Mouse (Mus musculus) megakaryocyte, adult 5-6 weeks (primary cell): Measurements from ENCODE around the gene Pkp4. TPM values are rescaled to one million over a fixed set of nuclear protein-coding genes. Genes with fewer than 3 reads are reported as not detected.

ENCODE experiments used
- ATAC-seq: 2 replicates; pipeline ENCODE4 v1.8.0; 2016; ENCODE audit warnings: mild to moderate bottlenecking, inconsistent platforms; ENCODE audit not compliant: poor library complexity, severe bottlenecking
- total RNA-seq, 2 experiments: library from RNA; stranded (forward) in 1 of 2; stranded (reverse) in 1 of 2; fragments of 153-499, 151-499 nt in 1 of 2; fragments of 221-1000, 200-1000 nt in 1 of 2; gene quantifications; 2 replicates each; pipeline versions ENCODE4 v1.2.3 to v1.2.4; 2015 to 2017

Gene Pkp4
- total RNA-seq (2015) (10.6 and 17.0 TPM in 2 replicates), total RNA-seq (2017) (9.6 and 12.7 TPM in 2 replicates)

DNA sequence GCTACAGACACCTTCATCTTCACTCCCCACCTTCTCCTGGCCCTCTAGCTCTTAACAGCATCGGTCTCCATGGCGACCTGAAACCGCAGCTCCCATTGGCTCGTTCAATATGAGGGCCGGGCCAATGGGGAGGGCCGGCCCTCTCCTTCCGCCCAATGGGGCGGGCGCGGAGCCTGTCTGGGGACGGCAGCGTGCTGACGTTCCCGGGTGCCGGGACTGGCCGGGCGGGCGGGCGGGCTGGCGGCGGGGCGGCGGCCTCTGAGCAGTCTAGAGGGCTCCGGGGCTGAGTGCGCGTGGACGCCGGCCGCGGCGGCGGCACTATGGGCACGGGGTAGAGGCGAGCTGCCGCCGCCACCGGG is at the start of gene Pkp4, which contains the start of gene Ccdc148:
Gene Pkp4 (plus strand): TSS at position 246 of the 359 bp plus-strand sequence.
Gene Ccdc148 (minus strand): TSS at position 79 of the 359 bp plus-strand sequence.
- ATAC-seq, result peak; percentile 97

DNA sequence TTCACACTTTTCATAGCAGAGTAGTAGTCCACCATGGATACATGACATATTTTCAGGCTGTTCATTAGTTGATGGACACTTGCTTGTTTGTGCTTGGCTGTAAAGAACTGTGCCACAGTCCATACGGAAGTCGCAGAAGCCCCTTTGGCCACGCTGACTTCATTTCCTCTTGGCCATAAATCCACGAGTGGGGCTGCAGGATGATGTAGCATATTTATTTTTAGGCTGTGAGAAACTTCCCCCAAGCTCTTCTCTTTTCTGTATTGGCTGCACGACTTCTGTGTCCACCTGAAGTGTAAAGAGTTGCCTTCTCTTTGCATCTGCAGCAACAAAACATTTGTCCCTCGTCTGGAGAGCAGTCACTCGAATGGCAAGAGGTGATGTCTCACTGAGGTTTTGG is 31.6 kb upstream of the Pkp4 start:
- ATAC-seq, result peak; percentile 69

DNA sequence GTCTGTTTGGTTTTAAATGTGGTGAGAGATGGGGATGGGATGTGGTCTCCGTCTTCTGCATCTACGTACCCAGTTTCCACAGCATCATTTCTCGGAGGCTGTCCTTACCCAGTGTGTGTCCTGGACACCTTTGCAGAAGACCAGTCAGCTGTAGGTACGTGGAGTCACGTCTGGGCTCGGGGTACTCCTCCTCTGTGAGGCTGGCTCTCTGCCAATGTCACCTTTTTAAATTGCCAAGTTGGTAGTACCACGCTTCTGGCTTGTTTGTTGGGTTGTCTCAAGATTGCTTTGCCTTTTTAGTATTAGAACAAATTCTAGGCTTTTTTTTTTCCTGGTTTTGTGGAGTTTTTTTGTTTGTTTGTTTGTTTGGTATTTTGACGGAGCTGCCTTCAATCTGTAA is 30.8 kb upstream of the Pkp4 start:
- ATAC-seq, result no peak

DNA sequence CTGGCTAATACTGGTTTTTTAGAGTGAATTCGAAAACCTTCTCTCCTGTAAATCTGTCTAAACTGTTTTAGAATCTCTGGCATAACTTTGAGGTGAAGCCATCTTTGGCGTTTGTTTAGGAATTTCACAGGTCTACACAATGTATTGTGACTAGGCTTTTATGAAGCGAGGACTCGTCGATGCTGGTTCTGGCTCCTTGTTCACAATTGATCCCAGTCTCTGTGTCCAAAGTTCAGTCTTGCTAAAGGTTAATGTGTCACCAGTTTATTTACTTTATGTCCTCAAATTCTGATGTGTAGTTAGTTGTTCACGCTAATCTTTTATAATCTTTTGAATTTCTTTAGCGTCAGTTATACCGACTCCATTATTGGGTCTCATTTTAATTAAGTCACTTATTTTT is 29.6 kb upstream of the Pkp4 start:
- no peak for ATAC-seq

DNA sequence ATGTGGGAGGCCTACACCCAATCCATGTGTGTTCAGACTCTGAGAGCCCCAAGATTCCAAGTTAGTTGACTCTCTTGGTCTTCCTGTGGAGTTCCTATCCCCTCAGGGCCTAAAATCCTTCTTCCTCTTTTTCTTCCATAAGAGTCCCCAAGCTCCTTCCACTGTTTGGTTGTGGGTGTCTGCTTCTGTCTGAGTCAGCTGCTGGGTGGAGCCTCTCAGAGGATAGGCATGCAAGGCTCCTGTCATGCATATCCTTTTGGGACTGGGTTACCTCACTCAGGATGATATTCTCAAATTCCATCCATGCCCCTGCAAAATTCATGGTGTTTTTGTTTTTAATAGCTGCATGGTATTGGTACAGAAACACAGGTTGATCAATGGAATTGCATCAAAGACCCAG is 5.2 kb upstream of the Pkp4 start:
- no peak for ATAC-seq

DNA sequence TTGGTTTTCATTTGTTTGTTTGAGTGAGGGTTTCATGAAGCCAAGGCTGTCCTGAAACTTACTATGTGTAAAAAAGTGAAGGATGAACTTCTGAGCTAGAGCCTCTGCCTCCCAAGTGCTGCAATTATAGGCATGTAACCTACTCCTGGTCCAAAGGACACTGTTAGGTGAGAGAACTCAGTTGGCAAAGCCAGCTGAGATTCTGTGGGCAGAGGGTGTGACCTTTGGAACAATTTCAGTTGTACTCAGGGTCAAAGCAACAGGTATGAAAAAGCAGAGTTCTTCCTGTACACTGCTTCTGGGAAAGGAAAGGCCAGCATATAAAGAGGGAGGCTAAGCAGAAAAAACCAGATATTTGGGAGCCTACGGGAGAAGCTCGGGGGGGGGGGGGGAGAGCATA is 2.5 kb upstream of the Pkp4 start:
- ATAC-seq, result no peak

DNA sequence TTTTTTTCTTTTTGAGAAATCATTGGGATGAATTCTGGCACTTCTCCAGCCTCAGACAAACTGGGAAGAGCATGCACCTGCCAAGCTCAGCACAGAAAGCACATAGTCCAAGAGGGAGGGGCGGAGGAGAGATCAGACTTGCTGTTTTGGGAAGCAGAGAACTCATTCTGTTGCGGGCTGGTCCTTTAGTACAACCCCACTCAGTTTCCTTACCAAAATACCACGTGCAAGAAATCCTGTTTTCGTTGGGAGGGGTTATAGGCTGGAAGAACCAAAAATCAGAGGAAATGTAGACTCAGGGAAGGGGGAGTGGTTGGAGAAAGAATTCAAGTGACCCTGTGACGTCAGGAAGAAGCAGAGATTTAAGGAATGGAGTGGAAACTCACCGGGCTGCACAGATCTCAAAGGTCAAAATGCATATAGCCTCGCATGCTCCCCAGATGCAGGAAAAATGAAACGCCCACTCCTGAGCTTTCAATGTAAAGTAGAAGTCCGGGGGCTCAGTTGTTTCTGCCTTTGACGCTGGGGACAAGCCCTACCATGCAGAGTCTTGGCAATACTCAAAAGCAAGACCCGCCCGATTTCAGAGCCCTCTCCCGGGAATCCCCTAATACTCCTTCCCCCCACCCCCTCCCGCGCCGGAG is 567 bp upstream of the Pkp4 start:
- ATAC-seq, result no peak; the same call in 1 of the 2 replicates

DNA sequence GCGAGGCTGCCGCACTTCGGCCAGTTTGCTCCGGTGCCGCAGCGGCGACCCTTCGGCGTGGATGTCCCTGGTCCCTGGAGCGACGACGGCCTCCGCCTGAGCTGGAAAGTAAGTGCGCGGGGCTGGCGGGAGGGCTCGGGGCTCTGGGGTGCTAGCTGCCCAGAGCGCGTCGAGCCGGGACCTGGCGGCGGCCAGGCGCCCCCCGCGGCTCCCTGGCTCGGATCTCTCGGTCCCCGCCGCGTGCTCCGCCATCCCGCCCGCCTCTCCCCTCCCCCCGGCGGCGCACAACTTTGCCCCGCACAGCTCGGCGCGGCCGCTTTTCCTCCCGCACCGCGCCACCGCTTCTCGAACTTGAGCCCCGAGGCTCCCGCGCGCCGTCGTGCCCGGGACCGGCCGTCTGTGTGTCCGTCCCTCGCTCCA is 381 bp downstream of the Pkp4 start:
- no peak for ATAC-seq

DNA sequence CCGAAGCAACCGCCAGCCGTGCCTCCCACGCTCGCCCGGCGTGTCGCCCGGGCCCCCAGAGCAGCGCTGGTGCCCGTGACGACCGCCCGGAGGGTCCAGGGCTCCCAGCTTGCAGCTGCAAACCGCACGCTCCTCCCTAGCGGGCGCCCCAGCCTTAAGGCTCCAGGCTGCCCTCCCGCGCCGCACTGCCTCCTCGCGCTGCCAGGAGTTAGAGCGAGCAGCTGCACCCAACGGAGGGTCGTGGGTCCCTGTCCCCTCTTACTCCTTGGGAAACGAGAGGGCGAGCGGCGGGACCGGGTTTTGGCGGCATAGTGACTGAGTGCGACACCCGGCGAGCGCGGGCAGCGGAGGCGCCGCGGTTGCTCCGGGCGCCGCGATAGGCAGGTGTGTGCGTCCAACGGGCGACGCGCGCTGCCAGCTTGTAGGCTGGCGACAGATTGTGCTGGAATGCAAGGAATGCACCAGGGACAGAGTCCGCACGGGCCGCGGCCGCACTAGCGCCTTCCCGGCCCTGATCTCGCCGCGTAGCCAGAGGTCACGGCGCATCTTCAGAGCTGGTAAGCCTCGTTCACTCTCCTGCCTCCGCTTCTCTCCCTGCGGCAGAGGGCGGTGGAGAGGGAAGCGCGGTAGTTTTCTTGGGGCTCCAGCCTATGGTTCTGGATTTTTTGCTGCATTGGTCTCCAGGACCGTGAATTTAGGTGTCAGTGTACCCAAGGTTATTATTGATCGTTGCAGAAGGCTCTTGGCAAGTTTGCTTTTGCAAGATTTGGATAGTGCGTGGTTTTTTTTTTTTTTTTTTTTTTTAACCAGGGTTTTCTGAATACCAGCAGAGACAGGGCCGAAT is 1.0 kb downstream of the Pkp4 start:
- ATAC-seq, result peak; percentile 45

DNA sequence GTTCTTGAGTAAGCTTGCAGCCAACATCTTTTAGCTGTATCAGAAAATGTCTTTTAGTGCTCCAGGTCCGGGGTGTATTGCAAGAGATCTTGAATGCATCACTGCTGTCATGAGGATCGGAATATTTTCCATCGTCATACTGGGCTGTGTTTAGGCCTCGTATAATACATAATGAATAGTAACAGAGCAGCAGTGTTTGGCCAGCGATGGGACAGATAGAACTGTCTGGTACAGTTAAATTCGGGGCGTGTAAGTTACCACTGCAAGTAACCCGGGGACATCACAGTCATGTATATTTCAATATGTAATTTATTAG is 1.6 kb downstream of the Pkp4 start:
- ATAC-seq, result no peak

DNA sequence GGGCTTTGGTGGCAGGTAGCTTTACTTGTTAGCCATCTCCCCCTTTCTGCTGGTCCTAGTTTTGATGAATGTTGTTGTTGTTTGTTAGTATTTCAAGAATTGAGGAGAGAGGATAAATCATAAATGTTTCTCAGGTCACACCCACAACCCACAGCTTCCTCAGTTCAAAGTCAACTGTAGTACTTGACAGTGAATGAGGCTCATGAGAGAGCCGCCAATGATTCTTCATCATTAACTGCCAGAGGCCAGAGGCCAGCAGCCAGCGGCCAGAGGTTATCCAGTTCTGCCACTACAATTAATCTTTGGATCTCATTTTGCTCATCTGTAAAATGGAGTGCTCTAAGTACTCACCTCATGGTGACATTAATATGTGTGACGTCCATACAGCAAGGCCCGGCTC is 6.3 kb downstream of the Pkp4 start:
- peak; percentile 43; the same call in 1 of the 2 replicates for ATAC-seq

DNA sequence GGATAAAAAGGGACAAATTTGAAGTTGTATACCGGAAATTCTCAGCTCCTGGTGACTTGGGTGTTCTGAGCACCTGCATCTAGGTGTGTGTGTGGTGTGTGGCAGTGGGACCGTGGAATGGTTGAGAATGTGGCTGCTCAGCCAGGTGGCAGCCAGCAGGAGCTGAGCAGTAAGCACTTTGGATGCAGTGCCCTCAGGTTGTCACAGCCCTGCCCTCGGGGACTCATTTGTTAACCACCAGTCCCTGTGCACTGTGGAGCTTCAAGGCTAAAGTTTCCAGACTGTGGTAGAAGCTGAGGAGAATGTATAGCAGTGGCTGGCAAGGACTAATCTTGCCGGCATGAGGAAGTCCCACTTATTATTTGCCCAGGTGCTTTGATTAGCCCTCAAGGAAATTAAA is 7.2 kb downstream of the Pkp4 start:
- no peak for ATAC-seq

DNA sequence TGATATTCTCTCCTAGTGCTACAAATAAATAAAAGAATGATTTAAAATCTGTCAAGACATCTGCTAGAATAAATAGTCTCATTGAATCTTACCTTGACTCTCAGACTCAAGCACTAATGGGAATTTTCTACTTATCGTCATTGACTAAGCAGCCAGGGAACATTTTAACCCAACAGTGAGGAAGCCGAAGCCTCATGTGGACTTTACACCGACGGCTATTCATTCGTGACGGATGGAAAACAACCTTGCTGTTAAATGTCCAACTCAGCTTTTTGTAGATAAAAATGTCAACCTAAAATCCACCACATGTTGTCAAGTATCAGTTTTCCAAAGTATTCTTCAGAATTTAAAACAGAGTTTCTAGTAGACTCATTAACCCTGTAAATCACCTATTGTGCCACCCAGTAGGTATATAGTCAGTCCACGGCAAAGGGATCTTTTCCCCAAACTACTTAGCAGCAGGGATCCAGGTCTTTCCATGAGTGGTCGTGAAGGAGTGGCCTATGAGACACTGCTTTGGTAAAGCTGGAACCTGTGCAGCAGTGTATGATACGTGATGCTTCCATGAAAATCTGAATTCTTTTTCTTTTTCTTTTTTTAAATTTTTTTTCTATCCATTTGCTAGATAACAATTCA is 9.0 kb downstream of the Pkp4 start:
- no peak for ATAC-seq

DNA sequence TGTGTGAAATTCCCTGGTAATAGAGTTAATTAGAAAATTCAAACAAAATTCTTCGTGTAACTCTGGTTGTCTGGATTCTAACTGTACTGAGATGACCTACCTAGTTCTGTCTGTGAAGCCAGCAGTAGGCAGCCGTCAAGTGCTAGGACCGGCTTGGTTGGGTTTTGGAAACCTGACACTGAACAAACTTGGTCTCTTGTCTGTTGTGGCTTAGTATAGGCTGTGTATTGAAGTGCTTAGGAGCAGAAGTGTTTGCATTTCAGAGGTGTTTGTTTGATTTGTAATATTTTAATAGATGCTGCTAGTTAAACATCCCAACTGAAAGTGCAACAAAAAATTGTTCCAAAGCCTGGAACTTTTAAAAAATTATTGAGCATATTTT is 9.5 kb downstream of the Pkp4 start:
- no peak for ATAC-seq

DNA sequence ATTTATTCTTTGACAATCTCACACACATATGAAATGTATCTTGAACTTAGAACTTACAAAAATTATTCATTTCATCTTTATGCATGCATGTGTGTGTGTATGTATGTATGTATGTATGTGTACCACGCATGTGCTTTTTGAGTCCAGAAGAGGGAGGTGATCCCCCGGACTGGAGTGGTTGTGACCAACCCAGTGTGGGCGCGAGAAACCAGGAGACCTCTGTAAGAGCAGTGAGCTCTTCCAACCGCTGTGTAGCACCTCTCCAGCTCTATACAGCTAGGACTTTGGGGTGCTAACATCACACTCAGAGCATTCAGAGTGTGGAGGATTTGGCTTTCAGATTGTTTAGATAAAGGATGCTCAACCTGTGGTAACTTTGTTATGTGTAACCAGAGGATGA is 9.9 kb downstream of the Pkp4 start:
- no peak for ATAC-seq

DNA sequence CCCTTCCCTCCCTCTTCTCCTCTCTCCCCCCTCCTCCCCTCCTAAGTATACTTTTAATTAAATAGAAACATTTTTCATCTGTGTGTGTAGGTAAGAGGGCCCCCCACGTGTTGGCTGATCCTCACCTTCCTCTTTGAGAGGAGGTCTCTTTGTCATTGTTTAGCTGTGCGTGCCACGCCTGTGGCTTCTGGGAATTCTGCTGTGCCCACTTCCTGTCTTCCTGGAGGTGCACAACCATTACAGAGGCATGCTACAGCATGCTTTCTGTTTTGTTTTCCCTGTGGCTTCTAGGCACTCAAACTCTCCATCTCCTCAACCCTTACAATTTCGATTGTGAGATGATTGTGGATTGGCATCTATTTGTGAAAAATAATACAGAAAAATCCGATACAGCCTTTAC is 10.9 kb downstream of the Pkp4 start:
- ATAC-seq, result no peak

DNA sequence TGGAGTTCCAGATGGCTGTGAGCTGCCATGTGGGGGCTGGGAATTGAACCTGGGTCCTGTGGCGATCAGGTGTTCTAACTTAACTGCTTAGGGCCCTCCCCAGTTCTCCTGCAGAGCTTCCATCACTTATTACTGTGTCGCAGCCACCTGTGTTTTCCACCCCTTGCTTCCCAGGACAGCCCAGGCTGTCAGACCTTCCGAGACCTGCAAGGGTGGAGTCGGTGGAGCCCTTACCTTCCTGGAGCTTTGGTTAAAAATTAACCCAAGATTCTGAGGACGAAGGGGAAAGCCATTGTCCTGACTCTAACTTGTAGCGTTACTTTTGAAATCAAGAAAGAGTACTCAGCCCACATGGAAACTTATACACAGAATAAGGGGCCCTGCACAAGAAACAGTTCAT is 15.3 kb downstream of the Pkp4 start:
- ATAC-seq, result no peak

DNA sequence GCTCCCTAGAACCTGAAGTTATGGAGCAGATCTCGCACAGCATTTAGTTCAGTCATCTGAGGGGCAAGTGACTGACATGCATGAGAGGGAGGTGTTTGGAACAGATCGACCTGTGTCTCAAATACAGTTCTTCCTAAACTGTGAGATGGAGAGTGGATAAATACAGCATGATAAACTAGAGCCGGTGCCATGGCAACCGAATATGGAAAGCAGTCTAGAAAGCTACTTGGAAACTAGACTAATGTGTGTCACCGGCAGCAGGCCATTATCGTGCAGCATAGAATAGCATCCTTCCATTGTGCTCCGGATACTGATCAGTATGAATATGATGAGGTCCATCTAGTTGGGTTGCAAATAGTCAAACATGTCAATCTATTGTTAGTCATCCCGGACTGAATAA is 17.5 kb downstream of the Pkp4 start:
- no peak for ATAC-seq

DNA sequence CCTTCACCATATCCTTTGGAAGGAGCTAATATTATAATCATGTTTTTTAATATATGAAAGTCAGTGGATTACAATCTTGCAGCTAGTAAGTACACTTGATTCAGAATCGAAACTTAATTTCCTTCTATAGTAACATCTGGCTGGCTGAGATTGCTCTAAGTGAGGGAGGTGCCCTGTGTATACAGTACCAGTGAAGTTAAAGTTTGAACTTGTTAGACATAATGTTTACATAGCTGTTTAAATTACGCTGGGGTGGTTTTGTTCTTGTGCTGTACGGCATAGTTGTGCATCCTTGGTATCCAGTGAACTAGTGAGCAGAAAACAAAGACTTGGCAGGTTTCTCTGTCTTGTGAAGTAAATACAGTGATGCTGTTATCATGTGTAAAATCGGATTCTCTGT is 18.3 kb downstream of the Pkp4 start:
- ATAC-seq, result no peak

DNA sequence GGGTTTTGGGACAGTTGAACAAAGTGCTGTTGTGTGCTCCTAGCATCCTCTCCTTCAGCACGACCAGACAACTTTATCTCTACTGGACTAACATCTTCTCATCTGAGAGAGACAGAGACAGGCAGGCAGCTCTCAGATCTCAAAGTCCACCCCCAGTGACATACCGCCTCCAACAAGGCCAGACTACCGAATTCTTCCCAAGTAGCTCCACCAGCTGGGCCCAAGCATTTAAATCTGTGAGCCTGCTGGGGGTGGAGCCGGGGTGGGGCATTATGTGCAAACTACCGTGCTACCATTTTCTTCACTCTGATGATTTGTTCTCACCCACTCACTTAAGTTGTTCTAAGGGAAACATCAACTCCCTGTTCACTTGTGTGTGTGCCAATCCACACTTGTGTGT is 18.8 kb downstream of the Pkp4 start:
- ATAC-seq, result no peak

DNA sequence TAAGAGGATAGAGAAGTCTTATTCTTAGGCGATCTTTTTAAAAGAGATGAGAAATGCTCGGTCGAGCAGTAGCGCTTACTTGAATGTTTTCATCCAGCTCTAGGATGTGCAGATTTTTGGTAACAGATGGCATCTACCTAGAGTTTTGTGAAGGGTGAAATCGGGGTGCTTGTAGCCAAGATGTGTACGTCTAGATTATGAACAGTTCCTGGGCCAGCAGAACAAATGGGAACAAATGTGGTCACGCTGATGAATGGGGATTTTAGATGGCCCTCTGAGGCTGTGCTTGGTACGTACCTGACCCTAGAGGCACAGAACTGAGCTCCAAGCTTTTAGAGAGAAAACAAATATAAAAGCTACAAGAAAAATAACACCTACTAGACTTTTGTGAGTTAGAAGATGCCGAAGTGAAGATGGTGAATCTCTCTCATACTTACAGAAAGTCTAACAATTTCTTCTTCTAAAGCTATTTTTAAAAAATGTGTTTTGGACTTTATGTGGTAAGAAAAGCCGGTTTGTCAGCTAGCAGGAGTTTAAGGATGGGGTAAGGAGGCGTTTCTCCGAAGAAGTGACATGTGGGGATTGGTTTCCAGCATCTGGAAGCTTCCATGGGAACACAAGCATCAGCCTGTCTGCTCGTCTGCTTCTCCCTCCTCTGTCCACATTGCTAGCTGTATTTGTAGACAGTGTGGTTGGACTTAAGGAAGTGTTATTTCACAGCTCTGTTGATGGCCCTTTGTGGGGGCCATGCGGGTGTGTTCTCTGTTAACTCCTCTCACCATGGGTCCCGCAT is 20.9 kb downstream of the Pkp4 start:
- no peak for ATAC-seq
